Mouse (Mus musculus): ENCODE results near the gene Mreg.
A peak's percentile ranks its signal among the peaks of the same experiment; 100 is the strongest.

Mreg gene

DNA sequence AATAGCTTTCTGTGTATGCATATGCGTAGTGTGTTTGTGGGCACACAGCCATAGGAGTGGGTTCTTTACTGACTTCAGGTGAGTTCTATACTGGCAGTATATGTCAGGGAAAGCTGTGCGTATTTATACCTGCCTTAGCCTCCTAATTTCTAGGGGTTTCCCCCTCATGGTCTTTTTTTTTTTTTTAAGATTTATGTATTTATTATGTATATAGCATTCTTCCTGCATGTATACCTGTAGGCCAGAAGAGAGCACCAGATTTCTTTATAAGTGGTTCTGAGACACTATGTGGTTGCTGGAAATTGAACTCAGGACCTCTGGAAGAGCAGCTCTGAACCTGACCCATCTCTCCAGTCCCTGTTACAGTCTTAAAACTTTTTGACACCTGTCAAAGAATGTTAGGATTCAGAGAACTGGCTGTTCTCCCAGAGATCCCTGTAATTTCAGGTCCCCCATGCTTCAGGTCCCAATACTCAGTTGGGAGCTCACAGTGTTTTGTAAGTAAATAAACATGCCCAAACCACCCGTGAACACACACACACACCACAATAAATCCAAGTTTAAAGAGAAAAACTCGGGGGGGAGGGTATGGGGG lies 14.9 kb upstream of the Mreg start:
- no peak for DNase-seq (ENCODE audit: low spot score in 2 of 2)

DNA sequence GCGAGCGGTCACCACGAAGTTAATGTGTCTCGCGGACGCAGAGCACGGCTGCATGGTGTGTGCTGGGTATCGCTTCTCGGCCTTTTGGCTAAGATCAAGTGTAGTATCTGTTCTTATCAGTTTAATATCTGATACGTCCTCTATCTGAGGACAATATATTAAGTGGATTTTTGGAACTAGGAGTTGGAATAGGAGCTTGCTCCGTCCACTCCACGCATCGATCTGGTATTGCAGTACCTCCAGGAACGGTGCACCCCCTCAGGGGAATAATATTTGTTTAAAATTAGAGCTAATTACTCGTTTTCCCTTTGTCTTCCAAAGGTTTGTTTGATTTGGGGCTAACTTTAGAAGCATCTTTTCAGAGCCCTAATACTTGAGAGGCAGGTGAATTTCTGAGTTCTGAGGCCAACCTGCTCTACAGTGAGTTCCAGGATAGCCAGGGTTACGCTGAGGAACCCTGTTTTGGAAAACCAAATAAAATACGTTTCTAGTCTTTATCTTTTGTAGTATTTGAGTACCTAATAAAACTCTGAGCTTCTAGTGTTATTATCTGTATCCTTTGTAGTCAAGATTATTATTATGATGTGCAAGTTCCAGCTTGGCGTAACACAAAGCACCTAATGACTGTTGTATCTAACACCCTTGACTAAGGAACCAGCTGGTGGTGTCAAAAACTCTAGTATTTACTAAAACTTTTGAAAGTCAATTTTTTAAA lies 14.2 kb upstream of the Mreg start:
- DNase-seq (ENCODE audit: low spot score in 2 of 2): no peak

GRCm38 (mm10) chr1:72225720-72226171 lies 13.6 kb upstream of the Mreg start:
- DNase-seq (ENCODE audit: low spot score in 2 of 2): peak; percentile 74 to 79

- no peak for DNase-seq (ENCODE audit: low spot score in 2 of 2)
Observed at GRCm38 (mm10) chr1:72225054-72225718, 13.1 kb upstream of the Mreg start.

GRCm38 (mm10) chr1:72220008-72220407 lies 7.9 kb upstream of the Mreg start:
- DNase-seq (ENCODE audit: low spot score in 2 of 2): peak; percentile 28 to 75

DNA sequence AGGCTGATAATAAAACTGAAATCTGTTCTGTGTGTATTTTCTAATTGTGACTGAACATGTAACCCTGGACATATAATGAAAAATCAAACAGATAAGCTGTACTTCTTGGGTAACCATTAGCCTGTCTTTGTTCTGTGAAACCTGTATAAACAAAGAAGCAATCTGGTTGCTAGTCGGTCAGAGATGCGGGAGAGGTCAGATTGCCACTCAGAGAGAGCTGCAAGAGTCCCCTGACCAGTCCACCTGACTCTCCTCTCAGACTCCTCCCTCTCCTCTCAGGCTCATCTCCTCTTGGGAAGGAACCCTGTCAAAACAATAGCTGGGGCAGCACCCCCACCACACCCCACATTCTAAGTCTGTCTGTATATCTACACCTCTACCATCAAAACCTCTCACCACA lies 7.0 kb upstream of the Mreg start:
- no peak for DNase-seq (ENCODE audit: low spot score in 2 of 2)

DNA sequence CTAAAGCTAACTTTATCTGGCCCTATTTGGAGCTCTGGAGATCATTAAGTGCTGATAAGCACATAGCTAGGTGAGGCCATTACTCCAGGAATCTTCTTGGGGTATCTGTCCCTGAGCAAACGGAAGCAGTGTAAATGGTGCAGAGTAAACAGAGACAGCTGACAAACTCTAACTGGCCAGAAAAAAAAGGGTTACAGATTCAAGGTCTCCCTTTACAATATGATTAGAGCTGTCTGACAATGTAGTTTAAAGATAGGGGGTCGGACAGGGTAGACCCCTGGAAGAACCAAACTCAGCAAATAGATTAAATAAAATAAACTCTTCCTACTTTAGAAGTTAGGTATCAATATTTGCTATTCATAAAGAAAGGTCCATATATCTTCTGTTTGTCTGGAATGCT lies 6.5 kb upstream of the Mreg start:
- no peak for DNase-seq (ENCODE audit: low spot score in 2 of 2)

DNA sequence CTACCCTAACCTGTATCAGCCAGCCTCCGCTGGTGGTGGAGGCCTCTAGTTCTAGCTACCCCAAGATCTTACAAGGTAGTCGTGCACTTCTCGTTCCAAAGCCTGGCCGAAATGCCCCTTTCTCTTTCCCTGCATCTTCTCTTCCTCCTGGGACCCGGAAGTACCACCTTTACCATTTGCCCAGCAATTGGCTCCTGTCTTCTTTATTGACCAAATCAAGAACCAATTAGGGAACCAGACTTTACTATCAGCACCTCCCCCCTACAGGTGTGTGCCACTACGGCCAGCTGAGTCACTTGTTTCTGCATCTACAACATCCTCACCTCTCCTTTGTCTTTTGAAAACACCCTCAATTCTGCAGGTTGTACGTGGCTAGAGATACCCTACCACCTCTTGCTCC lies 4.7 kb upstream of the Mreg start:
- no peak for DNase-seq (ENCODE audit: low spot score in 2 of 2)

- DNase-seq (ENCODE audit: low spot score in 2 of 2): no peak
Observed at GRCm38 (mm10) chr1:72215174-72215573, 3.1 kb upstream of the Mreg start.

DNA sequence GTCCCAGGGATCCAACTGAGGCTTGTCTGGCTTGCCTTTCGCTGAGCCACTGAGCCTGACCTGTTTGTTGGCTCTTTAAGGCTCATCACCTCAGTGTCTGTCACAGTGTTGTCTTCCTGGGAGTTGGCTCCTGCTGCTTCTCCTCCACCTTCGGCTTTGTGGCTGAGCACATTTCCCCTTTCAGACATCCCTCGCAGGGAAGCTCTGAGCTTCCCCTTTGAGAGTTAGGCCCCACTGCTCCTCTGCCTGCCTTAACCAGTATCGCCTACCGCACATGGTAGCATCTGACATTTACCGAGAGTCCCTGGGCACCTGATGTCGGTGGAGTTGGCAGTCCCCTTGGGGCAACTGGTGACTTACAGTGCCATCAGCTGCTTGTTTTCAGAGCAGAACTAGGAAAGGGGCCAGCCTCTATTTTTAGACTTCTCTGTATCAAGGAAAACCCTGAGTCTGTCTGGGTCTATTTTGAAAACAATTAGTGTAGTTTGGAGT lies 2.4 kb upstream of the Mreg start:
- DNase-seq (ENCODE audit: low spot score in 2 of 2): no peak

DNA sequence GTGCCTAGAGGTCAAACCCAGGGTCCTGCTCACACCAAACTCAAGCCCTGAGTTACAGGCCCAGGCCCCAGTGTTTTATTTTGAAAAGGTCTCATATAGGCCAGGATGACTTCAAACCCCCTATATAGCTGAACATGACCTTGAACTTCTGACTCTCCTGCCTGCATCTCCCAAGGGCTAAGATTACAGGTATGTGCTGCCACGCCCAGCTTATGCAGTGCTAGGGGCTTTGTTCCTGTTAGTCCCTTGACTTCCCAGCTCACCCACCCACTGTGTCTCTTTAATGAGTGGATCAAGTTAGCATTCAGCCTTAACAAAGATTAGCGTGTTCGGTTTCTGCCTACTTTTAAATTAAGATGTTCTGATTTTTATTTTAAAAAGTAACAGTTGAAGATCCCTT lies 1.8 kb upstream of the Mreg start:
- DNase-seq (ENCODE audit: low spot score in 2 of 2): no peak

DNA sequence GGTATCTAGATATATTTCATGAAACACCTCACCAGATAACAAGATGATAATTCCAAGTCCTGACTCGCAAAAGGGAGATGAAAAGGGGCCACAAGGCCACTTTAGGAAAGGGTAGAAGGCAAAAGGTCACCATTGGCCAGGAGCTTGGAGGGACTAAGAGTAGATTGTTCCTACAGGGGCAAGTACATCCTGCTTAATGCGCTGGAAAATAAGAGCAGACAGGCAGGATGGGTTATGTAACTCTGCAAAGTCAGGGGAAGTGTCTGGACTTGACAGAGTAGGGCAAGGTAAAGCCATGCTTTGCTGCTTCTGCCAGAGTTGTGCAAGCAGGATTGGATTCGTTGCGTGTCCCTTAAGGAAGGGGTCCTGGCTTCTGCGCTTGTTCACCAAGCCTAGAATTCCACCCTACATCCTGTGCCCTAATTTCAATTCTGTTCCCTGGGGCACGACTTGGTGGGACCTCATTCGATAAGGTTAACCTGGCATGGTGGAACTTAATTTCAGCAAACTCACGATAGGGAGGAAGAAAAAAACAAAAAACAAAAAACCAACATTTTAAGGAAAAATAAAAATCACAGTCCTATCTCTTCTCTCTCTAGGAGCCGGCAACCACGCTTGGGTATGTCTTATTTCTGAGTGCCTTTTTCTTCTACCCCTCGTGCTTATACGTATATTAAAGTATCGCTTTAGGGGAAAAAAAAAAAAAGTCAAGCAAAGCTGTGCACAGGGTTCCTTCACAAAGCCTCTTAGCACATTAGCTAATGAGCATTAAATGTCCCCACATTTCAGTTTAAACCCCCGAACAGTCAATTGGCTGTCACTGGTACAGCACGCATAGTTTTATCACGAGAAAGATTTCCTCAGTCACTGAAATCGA lies 1.1 kb downstream of the Mreg start:
- no peak for DNase-seq (ENCODE audit: low spot score in 2 of 2)

DNA sequence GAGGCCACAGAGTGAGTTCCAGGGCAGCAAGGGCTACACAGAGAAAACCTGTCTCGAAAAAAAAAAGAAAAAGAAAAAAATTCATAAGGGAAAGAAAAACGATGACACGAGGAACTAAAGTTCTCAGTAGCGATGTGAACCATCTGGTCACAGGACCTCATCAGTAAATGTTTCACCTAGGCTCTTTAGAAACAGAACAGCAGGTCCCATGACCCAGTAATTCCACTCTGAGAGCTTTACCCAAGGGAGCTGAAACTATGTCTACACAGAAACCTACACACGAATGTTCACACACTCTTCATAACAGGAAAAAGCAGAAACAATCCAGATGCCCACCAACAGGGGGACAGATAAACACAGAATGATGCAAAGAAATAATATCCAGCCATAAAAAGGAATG lies 4.0 kb downstream of the Mreg start:
- no peak for DNase-seq (ENCODE audit: low spot score in 2 of 2)

DNA sequence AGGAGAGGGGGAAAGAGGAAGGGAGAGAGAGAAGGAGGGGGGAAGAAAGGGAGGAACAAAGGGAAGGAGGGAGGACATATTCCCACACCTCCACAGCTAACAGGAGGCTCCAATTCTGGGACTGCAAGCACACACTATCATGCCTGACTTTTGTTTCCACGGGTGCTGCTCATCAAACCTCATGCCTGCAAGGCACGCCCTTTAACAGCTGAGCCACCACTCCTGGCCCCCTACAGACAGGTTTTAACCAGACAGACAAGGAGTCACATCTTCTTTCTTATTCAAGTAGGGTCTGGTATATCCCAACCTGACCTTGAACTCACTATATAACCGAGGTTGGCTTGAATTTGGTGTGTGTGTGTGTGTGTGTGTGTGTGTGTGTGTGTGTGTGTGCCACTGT lies 7.0 kb downstream of the Mreg start:
- no peak for DNase-seq (ENCODE audit: low spot score in 2 of 2)

- DNase-seq (ENCODE audit: low spot score in 2 of 2): no peak
Observed at GRCm38 (mm10) chr1:72203204-72203603, 8.9 kb downstream of the Mreg start.

- DNase-seq (ENCODE audit: low spot score in 2 of 2): no peak
Observed at GRCm38 (mm10) chr1:72202705-72203104, 9.4 kb downstream of the Mreg start.

- no peak for DNase-seq (ENCODE audit: low spot score in 2 of 2)
Observed at GRCm38 (mm10) chr1:72202068-72202467, 10.0 kb downstream of the Mreg start.

- DNase-seq (ENCODE audit: low spot score in 2 of 2): no peak
Observed at GRCm38 (mm10) chr1:72201126-72201525, 11.0 kb downstream of the Mreg start.

- DNase-seq (ENCODE audit: low spot score in 2 of 2): no peak
Observed at GRCm38 (mm10) chr1:72198142-72198806, 13.8 kb downstream of the Mreg start.

DNA sequence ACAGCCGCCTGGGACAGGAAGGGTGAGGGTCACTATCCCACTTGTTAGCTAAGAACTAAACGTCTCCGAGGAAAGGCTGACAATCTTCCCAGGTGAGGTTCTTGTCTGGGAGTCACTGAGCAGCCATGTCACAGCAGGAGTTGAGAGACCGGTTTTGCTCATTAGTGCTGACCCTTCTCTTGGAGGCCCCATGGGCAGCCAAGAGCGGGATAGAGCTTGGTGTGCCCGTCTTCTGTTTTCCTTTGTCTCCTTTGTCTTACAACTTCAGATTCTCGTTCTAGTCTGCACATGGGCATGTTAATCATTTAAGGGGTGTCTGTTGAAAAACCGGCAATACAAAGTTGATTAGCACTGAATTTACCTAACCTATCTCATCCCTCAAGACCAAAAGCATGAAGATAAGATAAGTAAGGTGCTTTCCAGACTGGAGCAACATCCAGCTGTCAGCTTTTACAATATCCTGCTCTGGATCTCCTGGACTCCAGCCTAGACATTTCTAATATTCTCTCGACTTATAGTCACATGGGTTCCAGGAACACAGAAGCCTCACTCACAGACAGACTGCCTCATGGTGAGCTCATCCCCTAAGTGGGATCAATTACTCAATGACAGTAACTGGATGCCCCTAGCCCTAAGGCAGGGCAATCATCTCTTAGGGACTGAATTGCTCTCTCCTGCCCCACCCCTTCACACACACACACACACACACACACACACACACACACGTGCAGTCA lies 15.3 kb downstream of the Mreg start:
- DNase-seq (ENCODE audit: low spot score in 2 of 2): no peak

DNA sequence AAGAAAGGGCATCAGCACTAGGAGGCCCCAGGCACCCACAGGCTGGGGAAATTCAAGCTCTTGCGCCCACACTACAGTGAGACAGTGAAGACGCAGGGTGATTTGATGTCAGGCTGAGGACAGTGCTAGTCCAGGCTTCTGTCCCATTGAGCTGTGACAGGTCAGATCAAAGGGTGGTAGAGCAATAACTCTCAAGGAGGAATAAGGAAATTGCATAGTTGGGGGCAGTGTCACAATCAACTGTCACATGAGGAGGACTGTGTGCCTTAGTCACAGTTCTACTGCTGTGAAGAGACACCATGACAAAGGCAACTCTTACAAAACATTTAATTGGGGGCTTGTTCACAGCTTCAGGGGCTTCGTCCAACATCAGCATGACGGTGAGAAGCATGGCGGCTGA lies 16.0 kb downstream of the Mreg start:
- no peak for DNase-seq (ENCODE audit: low spot score in 2 of 2)
